Mouse (Mus musculus): Measurements from ENCODE around the gene Fcgbp. TPM values are rescaled to one million over a fixed set of nuclear protein-coding genes. Genes with fewer than 3 reads are reported as not detected.

The Fcgbp gene
- polyA plus RNA-seq, 1 experiment from 2014 or later: not detected

- Histone ChIP-seq H3K4me1 (ENCODE audit: insufficient read depth) (no peaks in the 10 kb centered on the region), H3K9ac (replicated peaks) (no peak overlapping the region), H3K36me3 (replicated peaks; ENCODE audit: insufficient read depth, low read length) (no peaks in the 10 kb centered on the region), H3K27ac (ENCODE audit: low read depth) (no peak overlapping the region), H3K27me3 (ENCODE audit: insufficient read depth, low read length) (no peaks in the 10 kb centered on the region), H3K4me3 (ENCODE audit: low read depth, low read length) (no peak overlapping the region), H3K4me2 (ENCODE audit: low read depth, low read length) (no peak overlapping the region), H3K9me3 (ENCODE audit: low read length) (no peaks in the 10 kb centered on the region)
- no peak for DNase-seq
- TF ChIP-seq CTCF (IDR thresholded peaks at IDR 0.05; ENCODE audit: low read depth) (no peak), EP300 (IDR thresholded peaks at IDR 0.05; ENCODE audit: low read depth) (no peak)
- no peak for ATAC-seq
- WGBS (ENCODE audit: insufficient replicate concordance): 37% methylated on average over 6 of the region's 6 CpGs
These were observed 88.3 kb downstream of the Fcgbp start for GRCm38 (mm10) chr7:28159292-28159691.

- H3K36me3 ChIP-seq (replicated peaks; ENCODE audit: insufficient read depth, low read length): no peaks in the 10 kb centered on the region
- H3K9me3 ChIP-seq (ENCODE audit: low read length): no peaks in the 10 kb centered on the region
- no peak overlapping the region for H3K27ac ChIP-seq (ENCODE audit: low read depth)
- no peak overlapping the region for H3K4me3 ChIP-seq (ENCODE audit: low read depth, low read length)
- H3K9ac ChIP-seq (replicated peaks): no peak overlapping the region
- DNase-seq: no peak
- TF ChIP-seq EP300 (IDR thresholded peaks at IDR 0.05; ENCODE audit: low read depth) (no peak), CTCF (IDR thresholded peaks at IDR 0.05; ENCODE audit: low read depth) (no peak)
- ATAC-seq: no peak
- whole genome bisulfite sequencing (ENCODE audit: insufficient replicate concordance): 76% methylated on average over 3 of the region's 3 CpGs
- H3K4me1 ChIP-seq (ENCODE audit: insufficient read depth): no peaks in the 10 kb centered on the region
- H3K4me2 ChIP-seq (ENCODE audit: low read depth, low read length): no peak overlapping the region
- no peaks in the 10 kb centered on the region for H3K27me3 ChIP-seq (ENCODE audit: insufficient read depth, low read length)
These were observed 88.9 kb downstream of the Fcgbp start for GRCm38 (mm10) chr7:28159893-28160292.

- Histone ChIP-seq H3K9me3 (ENCODE audit: low read length) (peaks cover 4% of the 10 kb centered on the region; the same call in 1 of the 2 replicates), H3K27ac (ENCODE audit: low read depth) (no peak overlapping the region), H3K9ac (replicated peaks) (no peak overlapping the region), H3K4me2 (ENCODE audit: low read depth, low read length) (no peak overlapping the region), H3K27me3 (ENCODE audit: insufficient read depth, low read length) (no peaks in the 10 kb centered on the region), H3K4me3 (ENCODE audit: low read depth, low read length) (no peak overlapping the region), H3K36me3 (replicated peaks; ENCODE audit: insufficient read depth, low read length) (no peaks in the 10 kb centered on the region), H3K4me1 (ENCODE audit: insufficient read depth) (no peaks in the 10 kb centered on the region)
- ATAC-seq (no peak), DNase-seq (no peak)
- no peak for TF ChIP-seq EP300 (IDR thresholded peaks at IDR 0.05; ENCODE audit: low read depth)
- no peak for TF ChIP-seq CTCF (IDR thresholded peaks at IDR 0.05; ENCODE audit: low read depth)
- WGBS (ENCODE audit: insufficient replicate concordance): 45% methylated on average over 9 of the region's 9 CpGs
These were observed 90.2 kb downstream of the Fcgbp start for GRCm38 (mm10) chr7:28161163-28161749.

- WGBS (ENCODE audit: insufficient replicate concordance): 71% methylated on average over 6 of the region's 6 CpGs
- peaks cover 4% of the 10 kb centered on the region; the same call in 1 of the 2 replicates for H3K9me3 ChIP-seq (ENCODE audit: low read length)
- H3K4me1 ChIP-seq (ENCODE audit: insufficient read depth): peaks cover 6% of the 10 kb centered on the region
- DNase-seq (no peak), ATAC-seq (no peak)
- no peak overlapping the region for H3K4me3 ChIP-seq (ENCODE audit: low read depth, low read length)
- no peaks in the 10 kb centered on the region for H3K36me3 ChIP-seq (replicated peaks; ENCODE audit: insufficient read depth, low read length)
- H3K27me3 ChIP-seq (ENCODE audit: insufficient read depth, low read length): no peaks in the 10 kb centered on the region
- no peak for TF ChIP-seq EP300 (IDR thresholded peaks at IDR 0.05; ENCODE audit: low read depth)
- TF ChIP-seq CTCF (IDR thresholded peaks at IDR 0.05; ENCODE audit: low read depth): peak; percentile 36
- no peak overlapping the region for H3K4me2 ChIP-seq (ENCODE audit: low read depth, low read length)
- H3K9ac ChIP-seq (replicated peaks): no peak overlapping the region
- no peak overlapping the region for H3K27ac ChIP-seq (ENCODE audit: low read depth)
These were observed 94.4 kb downstream of the Fcgbp start for GRCm38 (mm10) chr7:28165406-28165805.

GRCm38 (mm10) chr7:28168320-28169115 is 97.5 kb downstream of the Fcgbp start:
- Histone ChIP-seq H3K4me2 (ENCODE audit: low read depth, low read length) (peak overlapping the region; percentile 100), H3K9ac (replicated peaks) (peak overlapping the region; percentile 87), H3K27me3 (ENCODE audit: insufficient read depth, low read length) (no peaks in the 10 kb centered on the region), H3K4me3 (ENCODE audit: low read depth, low read length) (peak overlapping the region; percentile 88), H3K4me1 (ENCODE audit: insufficient read depth) (peaks cover 31% of the 10 kb centered on the region), H3K27ac (ENCODE audit: low read depth) (peak overlapping the region; percentile 93), H3K9me3 (ENCODE audit: low read length) (peaks cover 4% of the 10 kb centered on the region; the same call in 1 of the 2 replicates), H3K36me3 (replicated peaks; ENCODE audit: insufficient read depth, low read length) (no peaks in the 10 kb centered on the region)
- peak; percentile 82 for DNase-seq
- 4% methylated on average over 9 of the region's 9 CpGs for WGBS (ENCODE audit: insufficient replicate concordance)
- TF ChIP-seq EP300 (IDR thresholded peaks at IDR 0.05; ENCODE audit: low read depth): no peak; the same call in 1 of the 2 replicates
- peak; percentile 96 for TF ChIP-seq CTCF (IDR thresholded peaks at IDR 0.05; ENCODE audit: low read depth)
- peak; percentile 43 for ATAC-seq

Measured in liver, postnatal 0 days (tissue).